Mouse (Mus musculus) cerebellum, adult 2 months (tissue): ENCODE data around the gene Spag5. TPM values are rescaled to one million over a fixed set of nuclear protein-coding genes. Genes with fewer than 3 reads are reported as not detected.

Experiments used
- DNase-seq, 2 experiments: peaks; one replicate each; pipeline ENCODE4 v3.0.0; 2021
- H3K27ac ChIP-seq: fragments of 200-500 bp; 2 replicates; pipeline ENCODE4 v1.5.1; 2012; ENCODE audit warnings: low read length, control low read depth, inconsistent platforms; ENCODE audit not compliant: insufficient read depth
- H3K27me3 ChIP-seq: fragments of 200-500 bp; 2 replicates; pipeline ENCODE4 v1.6.1; 2012; ENCODE audit warnings: inconsistent platforms, mild to moderate bottlenecking, low read length, moderate library complexity; ENCODE audit not compliant: control insufficient read depth, insufficient read depth
- H3K4me1 ChIP-seq: fragments of 200-500 bp; 2 replicates; pipeline ENCODE4 v1.6.1; 2011; ENCODE audit warnings: low read length; ENCODE audit not compliant: control insufficient read depth, insufficient read depth
- H3K4me3 ChIP-seq: fragments of 200-500 bp; replicated peaks from 2 replicates; pipeline ENCODE3; 2011; ENCODE audit warnings: mild to moderate bottlenecking, low read depth, low read length, control low read depth; ENCODE audit not compliant: insufficient read depth
- CTCF ChIP-seq: fragments of 200-500 bp; IDR thresholded peaks from 2 replicates; pipeline ENCODE4 v1.5.1; 2011; ENCODE audit warnings: low read depth, mild to moderate bottlenecking, control low read depth, low read length, moderate library complexity, borderline replicate concordance; ENCODE audit not compliant: insufficient read depth
- POLR2A ChIP-seq: fragments of 200-500 bp; IDR thresholded peaks from 2 replicates; pipeline ENCODE4 v1.6.1; 2011; ENCODE audit warnings: low read length, control low read depth, borderline replicate concordance; ENCODE audit not compliant: insufficient read depth
- WGBS: fragments of 180-500 bp; shearing (Covaris S2); methylation state at CpG from one replicate; pipeline ENCODE4 v1.1.7; 2018; 5-methylcytosine and 5-hydroxymethylcytosine counted together
- polyA plus RNA-seq: library from polyadenylated mRNA; depleted of rRNA; stranded (reverse); fragments of >200 nt; gene quantifications from 2 replicates; pipeline ENCODE4 v1.2.3, GENCODE M21; 2012

Spag5 gene
- polyA plus RNA-seq, 1 experiment = 17.6 TPM

GRCm38 (mm10) chr11:78349441-78350358 is 48.4 kb downstream of the Spag5 start:
- TF ChIP-seq CTCF (no peak), POLR2A (no peak)
- Histone ChIP-seq H3K4me3 (no peak overlapping the region), H3K27ac (no peak overlapping the region), H3K4me1 (peaks cover 2% of the 10 kb centered on the region; the same call in 1 of the 2 replicates), H3K27me3 (no peaks in the 10 kb centered on the region)
- DNase-seq = no peak
- WGBS = 84% methylated on average over 4 of the region's 4 CpGs

GRCm38 (mm10) chr11:78353081-78353480 is 51.8 kb downstream of the Spag5 start:
- H3K4me1 ChIP-seq = peaks cover 7% of the 10 kb centered on the region; the same call in 1 of the 2 replicates
- 97% methylated on average over 1 of the region's 1 CpGs for WGBS
- H3K27me3 ChIP-seq = no peaks in the 10 kb centered on the region

GRCm38 (mm10) chr11:78354905-78355304 is 53.6 kb downstream of the Spag5 start:
- no peak for TF ChIP-seq CTCF
- TF ChIP-seq POLR2A = no peak
- WGBS = 80% methylated on average over 6 of the region's 6 CpGs
- Histone ChIP-seq H3K27ac (no peak overlapping the region), H3K4me1 (peaks cover 7% of the 10 kb centered on the region; the same call in 1 of the 2 replicates), H3K27me3 (no peaks in the 10 kb centered on the region), H3K4me3 (no peak overlapping the region)
- no peak for DNase-seq

More at GRCm38 (mm10) chr11:78353081-78353480, 51.8 kb downstream of the Spag5 start:
- no peak for TF ChIP-seq CTCF
- TF ChIP-seq POLR2A = no peak
- no peak for DNase-seq
- no peak overlapping the region for H3K4me3 ChIP-seq
- H3K27ac ChIP-seq = no peak overlapping the region

- 14% methylated on average over 4 of the region's 4 CpGs for WGBS
- Histone ChIP-seq H3K4me3 (no peak overlapping the region), H3K4me1 (peaks cover 7% of the 10 kb centered on the region; the same call in 1 of the 2 replicates), H3K27me3 (no peaks in the 10 kb centered on the region), H3K27ac (no peak overlapping the region)
- TF ChIP-seq CTCF (peak; percentile 71), POLR2A (no peak)
- peak; percentile 64 to 71 for DNase-seq
Observed at GRCm38 (mm10) chr11:78355471-78356238, 54.3 kb downstream of the Spag5 start.

- Histone ChIP-seq H3K27ac (no peak overlapping the region), H3K4me1 (peaks cover 7% of the 10 kb centered on the region; the same call in 1 of the 2 replicates), H3K4me3 (no peak overlapping the region), H3K27me3 (no peaks in the 10 kb centered on the region)
- DNase-seq = peak in 1 of 2 experiments; percentile 29
- TF ChIP-seq POLR2A = no peak
- peak; percentile 50 for TF ChIP-seq CTCF
- WGBS = 20% methylated on average over 22 of the region's 22 CpGs
Observed at GRCm38 (mm10) chr11:78358330-78359007, 57.1 kb downstream of the Spag5 start.

- DNase-seq = peak; percentile 63 to 72
- Histone ChIP-seq H3K27ac (no peak overlapping the region), H3K4me3 (peak overlapping the region; percentile 36), H3K4me1 (peaks cover 7% of the 10 kb centered on the region; the same call in 1 of the 2 replicates), H3K27me3 (no peaks in the 10 kb centered on the region)
- TF ChIP-seq POLR2A (no peak), CTCF (peak; percentile 83)
- WGBS = 17% methylated on average over 13 of the region's 13 CpGs
Observed at GRCm38 (mm10) chr11:78360125-78360788, 58.9 kb downstream of the Spag5 start.

- H3K4me3 ChIP-seq = no peak overlapping the region
- WGBS = 35% methylated on average over 2 of the region's 2 CpGs
Observed at GRCm38 (mm10) chr11:78360789-78361131, 59.4 kb downstream of the Spag5 start.

More at GRCm38 (mm10) chr11:78360789-78361131, 59.4 kb downstream of the Spag5 start:
- peaks cover 5% of the 10 kb centered on the region; the same call in 1 of the 2 replicates for H3K4me1 ChIP-seq
- H3K27ac ChIP-seq = no peak overlapping the region
- TF ChIP-seq CTCF (no peak), POLR2A (no peak)
- H3K27me3 ChIP-seq = no peaks in the 10 kb centered on the region
- DNase-seq = no peak
